Mouse (Mus musculus): Measurements from ENCODE around the gene Serinc2. TPM values are rescaled to one million over a fixed set of nuclear protein-coding genes. Genes with fewer than 3 reads are reported as not detected.

Serinc2 gene
- polyA plus RNA-seq, 1 experiment = 66.5 TPM

GRCm38 (mm10) chr4:130286531-130286930 is 7.5 kb upstream of the Serinc2 start:
- no peak overlapping the region for H3K4me3 ChIP-seq (replicated peaks; ENCODE audit: extremely low read depth, low read depth, low read length)
- WGBS = 41% methylated on average over 3 of the region's 3 CpGs
- TF ChIP-seq CTCF (IDR thresholded peaks at IDR 0.05; ENCODE audit: insufficient read depth, low read length) (no peak), POLR2A (IDR thresholded peaks at IDR 0.05; ENCODE audit: borderline replicate concordance, extremely low read depth, low read depth, low read length) (no peak)
- DNase-seq = no peak
- no peaks in the 10 kb centered on the region for H3K4me1 ChIP-seq (ENCODE audit: control insufficient read depth, insufficient read depth, low read length)

- no peak for DNase-seq
- Histone ChIP-seq H3K4me3 (replicated peaks; ENCODE audit: extremely low read depth, low read depth, low read length) (no peak overlapping the region), H3K4me1 (ENCODE audit: control insufficient read depth, insufficient read depth, low read length) (no peaks in the 10 kb centered on the region)
- WGBS = 64% methylated on average over 9 of the region's 9 CpGs
- no peak for TF ChIP-seq POLR2A (IDR thresholded peaks at IDR 0.05; ENCODE audit: borderline replicate concordance, extremely low read depth, low read depth, low read length)
- TF ChIP-seq CTCF (IDR thresholded peaks at IDR 0.05; ENCODE audit: insufficient read depth, low read length) = no peak
Measured at GRCm38 (mm10) chr4:130283826-130284225, 4.8 kb upstream of the Serinc2 start.

GRCm38 (mm10) chr4:130282856-130283255 is 3.9 kb upstream of the Serinc2 start:
- 79% methylated on average over 5 of the region's 5 CpGs for WGBS
- DNase-seq = no peak
- TF ChIP-seq CTCF (IDR thresholded peaks at IDR 0.05; ENCODE audit: insufficient read depth, low read length) (no peak), POLR2A (IDR thresholded peaks at IDR 0.05; ENCODE audit: borderline replicate concordance, extremely low read depth, low read depth, low read length) (no peak)
- no peak overlapping the region for H3K4me3 ChIP-seq (replicated peaks; ENCODE audit: extremely low read depth, low read depth, low read length)
- H3K4me1 ChIP-seq (ENCODE audit: control insufficient read depth, insufficient read depth, low read length) = no peaks in the 10 kb centered on the region

- WGBS = 53% methylated on average over 7 of the region's 7 CpGs
- no peak for DNase-seq
- H3K4me1 ChIP-seq (ENCODE audit: control insufficient read depth, insufficient read depth, low read length) = no peaks in the 10 kb centered on the region
- TF ChIP-seq POLR2A (IDR thresholded peaks at IDR 0.05; ENCODE audit: borderline replicate concordance, extremely low read depth, low read depth, low read length) = no peak
- TF ChIP-seq CTCF (IDR thresholded peaks at IDR 0.05; ENCODE audit: insufficient read depth, low read length) = no peak
- H3K4me3 ChIP-seq (replicated peaks; ENCODE audit: extremely low read depth, low read depth, low read length) = no peak overlapping the region
Measured at GRCm38 (mm10) chr4:130276573-130277176, 2.3 kb downstream of the Serinc2 start.

- TF ChIP-seq POLR2A (IDR thresholded peaks at IDR 0.05; ENCODE audit: borderline replicate concordance, extremely low read depth, low read depth, low read length) (no peak), CTCF (IDR thresholded peaks at IDR 0.05; ENCODE audit: insufficient read depth, low read length) (no peak)
- WGBS = 54% methylated on average over 5 of the region's 5 CpGs
Measured at GRCm38 (mm10) chr4:130275823-130276105, 3.2 kb downstream of the Serinc2 start.

GRCm38 (mm10) chr4:130275016-130275822 is 3.8 kb downstream of the Serinc2 start:
- no peak for TF ChIP-seq POLR2A (IDR thresholded peaks at IDR 0.05; ENCODE audit: borderline replicate concordance, extremely low read depth, low read depth, low read length)
- TF ChIP-seq CTCF (IDR thresholded peaks at IDR 0.05; ENCODE audit: insufficient read depth, low read length) = no peak
- DNase-seq = peak; percentile 47
- no peaks in the 10 kb centered on the region for H3K4me1 ChIP-seq (ENCODE audit: control insufficient read depth, insufficient read depth, low read length)
- H3K4me3 ChIP-seq (replicated peaks; ENCODE audit: extremely low read depth, low read depth, low read length) = peak overlapping the region; percentile 53
- 3% methylated on average over 62 of the region's 62 CpGs for WGBS

More at GRCm38 (mm10) chr4:130275823-130276105, 3.2 kb downstream of the Serinc2 start:
- no peaks in the 10 kb centered on the region for H3K4me1 ChIP-seq (ENCODE audit: control insufficient read depth, insufficient read depth, low read length)
- DNase-seq = no peak
- no peak overlapping the region for H3K4me3 ChIP-seq (replicated peaks; ENCODE audit: extremely low read depth, low read depth, low read length)

GRCm38 (mm10) chr4:130274346-130275015 is 4.5 kb downstream of the Serinc2 start:
- peak overlapping the region; percentile 17 for H3K4me3 ChIP-seq (replicated peaks; ENCODE audit: extremely low read depth, low read depth, low read length)
- 2% methylated on average over 29 of the region's 29 CpGs for WGBS
- no peaks in the 10 kb centered on the region for H3K4me1 ChIP-seq (ENCODE audit: control insufficient read depth, insufficient read depth, low read length)
- no peak for DNase-seq
- TF ChIP-seq POLR2A (IDR thresholded peaks at IDR 0.05; ENCODE audit: borderline replicate concordance, extremely low read depth, low read depth, low read length) (no peak), CTCF (IDR thresholded peaks at IDR 0.05; ENCODE audit: insufficient read depth, low read length) (no peak)

- no peak for DNase-seq
- no peak for TF ChIP-seq POLR2A (IDR thresholded peaks at IDR 0.05; ENCODE audit: borderline replicate concordance, extremely low read depth, low read depth, low read length)
- TF ChIP-seq CTCF (IDR thresholded peaks at IDR 0.05; ENCODE audit: insufficient read depth, low read length) = no peak
- WGBS = 11% methylated on average over 11 of the region's 12 CpGs
- Histone ChIP-seq H3K4me1 (ENCODE audit: control insufficient read depth, insufficient read depth, low read length) (no peaks in the 10 kb centered on the region), H3K4me3 (replicated peaks; ENCODE audit: extremely low read depth, low read depth, low read length) (no peak overlapping the region)
Measured at GRCm38 (mm10) chr4:130273698-130274345, 5.2 kb downstream of the Serinc2 start.

- WGBS = 72% methylated on average over 6 of the region's 6 CpGs
- no peak for DNase-seq
- TF ChIP-seq CTCF (IDR thresholded peaks at IDR 0.05; ENCODE audit: insufficient read depth, low read length) (no peak), POLR2A (IDR thresholded peaks at IDR 0.05; ENCODE audit: borderline replicate concordance, extremely low read depth, low read depth, low read length) (no peak)
- H3K4me3 ChIP-seq (replicated peaks; ENCODE audit: extremely low read depth, low read depth, low read length) = no peak overlapping the region
- H3K4me1 ChIP-seq (ENCODE audit: control insufficient read depth, insufficient read depth, low read length) = no peaks in the 10 kb centered on the region
Measured at GRCm38 (mm10) chr4:130270611-130271347, 8.2 kb downstream of the Serinc2 start.
